Mouse (Mus musculus) heart, embryonic 15.5 days (tissue): ENCODE results near the gene Gtf2h4. TPM values are rescaled to one million over a fixed set of nuclear protein-coding genes. Genes with fewer than 3 reads are reported as not detected.
A peak's percentile ranks its signal among the peaks of the same experiment; 100 is the strongest.

Experiments
- ATAC-seq: fragments of 200-750 bp; cut with Nextera tagmentation; replicated peaks from 2 replicates; pipeline ENCODE4 v1.8.0; 2017; ENCODE audit warnings: low read depth, moderate TSS enrichment; ENCODE audit not compliant: insufficient number of reproducible peaks, insufficient read depth, low FRiP score
- H3K27ac ChIP-seq: fragments of 300-500 bp; sonication (generic); 2 replicates; pipeline ENCODE4 v1.5.1; 2015; ENCODE audit warnings: mild to moderate bottlenecking, inconsistent platforms
- H3K27me3 ChIP-seq: fragments of 300-500 bp; sonication (generic); 2 replicates; pipeline ENCODE4 v1.6.1; 2015; ENCODE audit warnings: inconsistent platforms
- H3K36me3 ChIP-seq: fragments of 300-500 bp; sonication (generic); 2 replicates; pipeline ENCODE4 v1.6.1; 2015; ENCODE audit warnings: mild to moderate bottlenecking, inconsistent platforms
- H3K4me1 ChIP-seq: fragments of 300-500 bp; sonication (generic); replicated peaks from 2 replicates; pipeline ENCODE4 v1.6.1; 2015; ENCODE audit warnings: inconsistent platforms
- H3K4me2 ChIP-seq: fragments of 300-500 bp; sonication (generic); 2 replicates; pipeline ENCODE4 v1.6.1; 2015; ENCODE audit warnings: inconsistent platforms, mild to moderate bottlenecking, moderate library complexity
- H3K4me3 ChIP-seq: fragments of 300-500 bp; sonication (generic); 2 replicates; pipeline ENCODE4 v1.5.1; 2015; ENCODE audit warnings: mild to moderate bottlenecking, inconsistent platforms
- H3K9ac ChIP-seq: fragments of 300-500 bp; sonication (generic); 2 replicates; pipeline ENCODE4 v1.6.1; 2015; ENCODE audit warnings: mild to moderate bottlenecking, inconsistent platforms
- H3K9me3 ChIP-seq: fragments of 300-500 bp; sonication (generic); replicated peaks from 2 replicates; pipeline ENCODE4 v1.6.1; 2016; ENCODE audit warnings: inconsistent platforms
- WGBS: fragments of 180-500 bp; shearing (Covaris S2); methylation state at CpG from one replicate; pipeline ENCODE4 v1.1.7; 2015; ENCODE audit warnings: mixed read lengths; 5-methylcytosine and 5-hydroxymethylcytosine counted together
- polyA plus RNA-seq: library from polyadenylated mRNA; unstranded; fragments of >200 nt; fragmentation: Nextera tagmentation; extraction: Ambion mirVana; gene quantifications from 2 replicates; pipeline ENCODE4 v1.2.1, GENCODE M21; 2015

The Gtf2h4 gene
- polyA plus RNA-seq, 1 experiment from 2014 or later = 21.3 TPM

GRCm38 (mm10) chr17:35635699-35636111 lies 37.8 kb downstream of the Gtf2h4 start:
- Histone ChIP-seq H3K27me3 (peaks cover 3% of the 10 kb centered on the region), H3K4me1 (peaks cover 16% of the 10 kb centered on the region), H3K9ac (peak overlapping the region; percentile 48; the same call in 1 of the 2 replicates), H3K4me3 (peak overlapping the region; percentile 53), H3K27ac (no peak overlapping the region), H3K9me3 (no peaks in the 10 kb centered on the region), H3K4me2 (peak overlapping the region; percentile 85), H3K36me3 (no peaks in the 10 kb centered on the region)
- ATAC-seq = no peak
- WGBS = 2% methylated on average over 15 of the region's 15 CpGs

GRCm38 (mm10) chr17:35635202-35635601 lies 38.3 kb downstream of the Gtf2h4 start:
- H3K27ac ChIP-seq = no peak overlapping the region
- no peak overlapping the region for H3K4me2 ChIP-seq
- no peaks in the 10 kb centered on the region for H3K9me3 ChIP-seq
- H3K4me1 ChIP-seq = peaks cover 16% of the 10 kb centered on the region
- peaks cover 3% of the 10 kb centered on the region for H3K27me3 ChIP-seq
- H3K4me3 ChIP-seq = no peak overlapping the region
- H3K36me3 ChIP-seq = no peaks in the 10 kb centered on the region
- no peak overlapping the region for H3K9ac ChIP-seq
- 69% methylated on average over 3 of the region's 3 CpGs for WGBS
- ATAC-seq = no peak

GRCm38 (mm10) chr17:35633992-35634391 lies 39.5 kb downstream of the Gtf2h4 start:
- no peaks in the 10 kb centered on the region for H3K36me3 ChIP-seq
- H3K4me1 ChIP-seq = peaks cover 9% of the 10 kb centered on the region
- H3K9me3 ChIP-seq = no peaks in the 10 kb centered on the region
- H3K27ac ChIP-seq = no peak overlapping the region
- H3K27me3 ChIP-seq = peaks cover 3% of the 10 kb centered on the region
- no peak overlapping the region for H3K9ac ChIP-seq
- no peak overlapping the region for H3K4me3 ChIP-seq
- no peak for ATAC-seq
- H3K4me2 ChIP-seq = no peak overlapping the region
- 12% methylated on average over 1 of the region's 1 CpGs for WGBS

GRCm38 (mm10) chr17:35626537-35626936 lies 47.0 kb downstream of the Gtf2h4 start, which contains the start of gene Gm9573:
Gene Gm9573, minus strand, starts transcription at chr17:35626637.
- Histone ChIP-seq H3K27me3 (no peaks in the 10 kb centered on the region), H3K9ac (no peak within 1 kb of the TSS), H3K4me2 (no peak within 1 kb of the TSS), H3K9me3 (no peaks in the 10 kb centered on the region), H3K27ac (no peak within 1 kb of the TSS), H3K36me3 (no peaks in the 10 kb centered on the region), H3K4me1 (no peaks in the 10 kb centered on the region), H3K4me3 (no peak within 1 kb of the TSS)
- 57% methylated on average over 7 of the region's 7 CpGs for WGBS
- no peak for ATAC-seq

Other genes starting within 250 kb of the Gtf2h4 start
- gene H2-Q6, start 248.9 kb downstream of the Gtf2h4 start, polyA plus RNA-seq = 0.43 and 1.8 TPM in 2 replicates
- 0.98 and 4.0 TPM in 2 replicates for gene H2-Q7, start 234.6 kb downstream of the Gtf2h4 start, polyA plus RNA-seq
- gene H2-Q10, start 203.7 kb downstream of the Gtf2h4 start, polyA plus RNA-seq = 0.58 and 2.5 TPM in 2 replicates
- not detected in 2 replicates for gene Pou5f1, start 167.7 kb downstream of the Gtf2h4 start, polyA plus RNA-seq
- gene Tcf19, start 156.9 kb downstream of the Gtf2h4 start, polyA plus RNA-seq = 51.8 and 63.3 TPM in 2 replicates
- gene Cchcr1, start 156.6 kb downstream of the Gtf2h4 start, polyA plus RNA-seq = 12.8 and 15.4 TPM in 2 replicates
- 1.8 and 2.3 TPM in 2 replicates for gene Psors1c2, start 140.5 kb downstream of the Gtf2h4 start, polyA plus RNA-seq
- gene Cdsn, start 121.6 kb downstream of the Gtf2h4 start, polyA plus RNA-seq = 0.47 and 0.59 TPM in 2 replicates
- not detected in 2 replicates for gene 2300002M23Rik, start 106.3 kb downstream of the Gtf2h4 start, polyA plus RNA-seq
- gene Sfta2, start 72.2 kb downstream of the Gtf2h4 start, polyA plus RNA-seq = 2.7 and 5.6 TPM in 2 replicates
- not detected in 2 replicates for gene Gm9573, start 47.1 kb downstream of the Gtf2h4 start, polyA plus RNA-seq
- 0.22 and 0.23 TPM in 2 replicates for gene Mucl3, start 30.0 kb downstream of the Gtf2h4 start, polyA plus RNA-seq
- gene Vars2, start 6.1 kb downstream of the Gtf2h4 start, polyA plus RNA-seq = 11.1 and 16.2 TPM in 2 replicates
- 109 and 125 TPM in 2 replicates for gene Ddr1, start 30.9 kb upstream of the Gtf2h4 start, polyA plus RNA-seq
- 49.7 and 56.5 TPM in 2 replicates for gene Ier3, start 147.9 kb upstream of the Gtf2h4 start, polyA plus RNA-seq
- 103 and 109 TPM in 2 replicates for gene Flot1, start 149.5 kb upstream of the Gtf2h4 start, polyA plus RNA-seq
- 567 and 662 TPM in 2 replicates for gene Tubb5, start 164.6 kb upstream of the Gtf2h4 start, polyA plus RNA-seq
- gene Mdc1, start 167.8 kb upstream of the Gtf2h4 start, polyA plus RNA-seq = 12.6 and 17.0 TPM in 2 replicates
- gene Nrm, start 187.6 kb upstream of the Gtf2h4 start, polyA plus RNA-seq = 38.7 and 46.2 TPM in 2 replicates
- gene Ppp1r18, start 191.9 kb upstream of the Gtf2h4 start, polyA plus RNA-seq = 17.9 and 21.4 TPM in 2 replicates
- 19.7 and 31.1 TPM in 2 replicates for gene Dhx16, start 206.1 kb upstream of the Gtf2h4 start, polyA plus RNA-seq
- 23.9 and 27.6 TPM in 2 replicates for gene 2310061I04Rik, start 223.7 kb upstream of the Gtf2h4 start, polyA plus RNA-seq
- 38.7 and 50.7 TPM in 2 replicates for gene Atat1, start 236.3 kb upstream of the Gtf2h4 start, polyA plus RNA-seq
- gene Mrps18b, start 242.7 kb upstream of the Gtf2h4 start, polyA plus RNA-seq = 64.2 and 69.2 TPM in 2 replicates
- gene Ppp1r10, start 242.7 kb upstream of the Gtf2h4 start, polyA plus RNA-seq = 26.5 and 28.1 TPM in 2 replicates